Mouse (Mus musculus): ENCODE results near the gene Tspan10.

- TF ChIP-seq CTCF (IDR thresholded peaks at IDR 0.05; ENCODE audit: low read depth), result no peak
- TF ChIP-seq EP300 (IDR thresholded peaks at IDR 0.05; ENCODE audit: low read depth), result no peak
These were observed 44.8 kb upstream of the Tspan10 start for GRCm38 (mm10) chr11:120397602-120398001.
